Mouse (Mus musculus) gastrocnemius, postnatal 36 days (tissue): ENCODE measurements around the gene Gm49486. TPM values are rescaled to one million over a fixed set of nuclear protein-coding genes. Genes with fewer than 3 reads are reported as not detected.

Experiments
- DNase-seq, 2 experiments: peaks; one replicate each; pipeline ENCODE4 v3.0.0; 2022
- intact Hi-C: fragments of 180-260 bp; cut with DNase I; formaldehyde crosslinking; loops from one replicate; pipeline ENCODE4 v1.15.1; 2025
- total RNA-seq, 2 experiments: library from RNA; stranded (reverse); gene quantifications; 2 replicates each; pipeline ENCODE4 v1.2.3; 2021

The Gm49486 gene
- total RNA-seq, 2 experiments from 2014 or later = 0.46 TPM; not detected in 1

- intact Hi-C loops = no loop called here
These were observed 34.5 kb downstream of the Gm49486 start for GRCm38 (mm10) chr15:79263726-79264125.

GRCm38 (mm10) chr15:79265384-79265783 is 36.2 kb downstream of the Gm49486 start:
- no peak for DNase-seq
- intact Hi-C loops = no loop called here

More at GRCm38 (mm10) chr15:79263726-79264125, 34.5 kb downstream of the Gm49486 start:
- no peak for DNase-seq

GRCm38 (mm10) chr15:79268521-79268920 is 39.3 kb downstream of the Gm49486 start:
- intact Hi-C loops = no loop called here
- no peak for DNase-seq

GRCm38 (mm10) chr15:79270317-79271123 is 41.3 kb downstream of the Gm49486 start:
- peak; percentile 54 to 65 for DNase-seq
- intact Hi-C loops = no loop called here

- DNase-seq = no peak
- intact Hi-C loops = no loop called here
These were observed 42.0 kb downstream of the Gm49486 start for GRCm38 (mm10) chr15:79271124-79271746.

DNA sequence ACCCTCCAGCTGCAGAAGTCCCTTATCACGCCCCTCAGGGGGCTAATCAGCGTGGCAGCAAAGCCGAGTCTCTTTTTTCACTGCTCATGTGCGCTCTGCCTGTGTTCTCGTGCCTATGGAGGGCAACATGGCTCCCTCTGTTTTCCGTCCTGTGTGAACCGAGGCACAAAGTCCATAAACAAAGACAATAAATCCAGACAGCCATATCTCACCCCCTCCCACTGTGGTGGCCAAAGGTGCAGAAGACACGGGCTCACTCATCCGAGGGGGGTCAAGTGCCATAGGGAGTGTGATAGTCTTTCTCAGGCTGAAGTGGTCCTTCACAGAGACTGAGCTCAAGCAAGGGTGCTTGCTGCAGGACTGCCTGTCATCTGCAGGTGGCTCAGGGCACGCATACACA is 43.8 kb downstream of the Gm49486 start:
- intact Hi-C loops = no loop called here
- DNase-seq = no peak

DNA sequence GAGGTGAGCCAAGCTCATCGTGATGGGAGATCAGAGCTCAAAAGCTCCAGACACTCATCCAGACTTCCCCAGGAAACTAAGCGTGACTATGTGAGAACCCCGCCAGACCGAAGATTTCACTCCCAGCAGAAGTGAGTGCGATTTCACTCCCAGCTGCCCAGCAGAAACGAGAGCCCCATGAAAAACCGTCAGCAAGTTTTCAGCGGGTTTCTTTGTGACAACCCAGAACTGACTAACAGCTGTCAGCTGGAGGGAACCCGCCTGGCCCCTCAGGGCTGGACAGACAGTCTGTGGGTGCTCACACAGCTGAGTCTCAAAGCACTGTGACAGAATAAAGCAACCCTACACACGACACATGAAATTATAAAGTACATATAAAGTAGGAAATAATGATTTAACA is 48.5 kb downstream of the Gm49486 start:
- no peak for DNase-seq
- intact Hi-C loops = no loop called here

DNA sequence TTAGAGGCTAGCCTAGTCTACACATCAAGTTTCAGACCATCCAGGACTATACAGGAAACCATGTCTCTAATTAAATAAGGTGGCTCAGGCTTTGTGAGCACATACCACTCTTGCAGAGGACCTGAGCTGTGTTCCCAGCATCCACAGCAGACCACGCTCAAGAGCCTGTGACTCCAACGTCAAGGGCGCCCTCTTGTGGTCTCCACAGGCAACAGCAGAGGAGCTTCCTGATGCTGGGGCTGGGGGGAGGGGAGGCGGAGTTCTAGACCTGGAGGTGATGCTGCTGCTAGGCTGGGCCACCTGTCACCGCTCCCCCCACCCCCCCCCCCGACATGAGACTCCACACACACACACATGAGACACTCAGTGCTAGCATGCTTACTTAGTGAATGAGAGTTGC is 51.0 kb downstream of the Gm49486 start:
- DNase-seq = no peak
- intact Hi-C loops = no loop called here

DNA sequence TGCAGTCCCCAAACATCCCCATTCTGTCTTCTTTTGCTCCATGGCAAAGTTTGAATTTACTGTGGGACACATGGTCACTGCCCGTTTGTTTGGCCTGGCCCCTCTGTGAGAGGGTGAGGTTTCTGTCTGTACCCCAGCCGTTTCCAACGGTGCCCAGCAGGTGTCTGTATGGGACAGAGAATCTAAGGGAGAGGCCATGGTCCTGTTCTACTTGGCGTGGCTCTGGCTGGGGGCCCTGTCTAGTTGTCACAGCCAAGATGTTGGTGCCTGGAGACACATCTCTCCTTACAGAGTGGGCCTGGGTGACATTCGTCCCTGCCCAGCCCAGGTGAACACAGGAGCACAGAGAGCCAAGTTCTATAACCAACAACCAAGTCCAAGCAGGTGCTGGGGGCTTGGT is 51.7 kb downstream of the Gm49486 start:
- peak in 1 of 2 experiments; percentile 29 for DNase-seq
- intact Hi-C loops = no loop called here

- intact Hi-C loops = no loop called here
- no peak for DNase-seq
These were observed 52.2 kb downstream of the Gm49486 start for GRCm38 (mm10) chr15:79281389-79281788.

DNA sequence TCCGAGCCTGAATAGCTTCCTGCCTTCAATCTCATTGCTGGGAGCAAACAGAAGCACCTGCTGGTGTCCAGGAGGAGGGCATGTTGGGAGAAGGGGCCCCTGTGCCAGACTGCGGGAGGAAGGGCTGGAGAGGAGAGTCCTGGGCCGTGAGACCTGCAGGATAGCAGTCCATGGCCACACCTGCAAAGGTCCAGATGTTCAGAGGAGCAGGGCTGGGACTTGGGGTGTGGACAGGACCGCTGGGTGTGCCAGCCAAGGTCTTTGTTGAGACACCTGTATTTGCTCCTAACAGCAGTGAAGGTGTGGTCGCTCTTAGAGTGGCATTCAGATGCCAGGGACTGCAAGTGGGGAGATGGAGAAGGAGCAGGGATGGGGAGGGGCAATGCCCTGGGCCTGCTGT is 53.2 kb downstream of the Gm49486 start:
- no peak for DNase-seq
- intact Hi-C loops = no loop called here

GRCm38 (mm10) chr15:79283371-79283770 is 54.2 kb downstream of the Gm49486 start:
- no peak for DNase-seq
- intact Hi-C loops = no loop called here

- no peak for DNase-seq
- intact Hi-C loops = no loop called here
These were observed 56.2 kb downstream of the Gm49486 start, which contains the start of gene Baiap2l2 for GRCm38 (mm10) chr15:79285399-79285798. Baiap2l2 (minus strand) TSS chr15:79285537.

DNA sequence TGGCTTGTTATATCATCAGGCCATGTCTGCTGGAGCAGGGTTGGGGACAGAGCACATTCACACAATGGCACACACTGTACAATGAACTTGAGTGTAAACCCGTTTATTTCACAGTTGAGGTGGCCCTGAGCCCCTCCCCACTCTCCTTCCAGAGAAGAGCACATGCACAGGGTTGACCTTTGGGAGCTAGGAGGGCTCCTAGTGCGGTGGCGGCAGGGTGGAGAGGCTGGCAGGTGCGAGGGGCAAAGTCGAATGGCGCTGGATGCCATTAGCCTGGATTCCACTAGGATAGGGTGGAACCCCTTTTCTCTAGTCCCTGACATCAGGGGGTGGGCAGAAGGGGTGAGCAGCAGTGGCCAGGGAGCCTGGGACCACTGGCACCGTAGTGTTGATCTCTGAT is 57.0 kb downstream of the Gm49486 start:
- intact Hi-C loops = no loop called here
- DNase-seq = no peak

DNA sequence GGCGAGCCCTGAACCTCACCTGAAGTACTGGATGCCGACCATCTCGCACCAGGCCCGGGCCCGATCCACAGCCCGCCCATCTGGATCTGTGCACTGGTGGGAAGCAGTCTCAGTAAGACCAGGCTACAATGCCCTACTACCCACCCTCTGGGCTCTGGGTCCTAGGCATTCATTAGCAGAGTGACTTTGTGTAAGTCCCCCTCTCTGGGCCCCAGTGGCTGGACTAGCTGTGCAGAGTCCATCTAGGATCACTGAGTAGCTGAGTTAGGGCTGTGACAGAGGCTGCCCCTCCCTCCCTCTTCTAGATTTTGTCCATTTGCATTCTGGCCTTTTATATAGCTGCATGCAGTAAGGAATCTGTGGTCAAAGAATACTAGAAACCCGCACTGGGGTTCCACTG is 57.9 kb downstream of the Gm49486 start:
- intact Hi-C loops = no loop called here
- DNase-seq = no peak

- intact Hi-C loops = no loop called here
These were observed 59.2 kb downstream of the Gm49486 start for GRCm38 (mm10) chr15:79288387-79288786.

GRCm38 (mm10) chr15:79289441-79289840 is 60.2 kb downstream of the Gm49486 start:
- intact Hi-C loops = no loop called here
- no peak for DNase-seq

More at GRCm38 (mm10) chr15:79288387-79288786, 59.2 kb downstream of the Gm49486 start:
- DNase-seq = no peak

GRCm38 (mm10) chr15:79290340-79290739 is 61.1 kb downstream of the Gm49486 start:
- no peak for DNase-seq
- intact Hi-C loops = no loop called here

DNA sequence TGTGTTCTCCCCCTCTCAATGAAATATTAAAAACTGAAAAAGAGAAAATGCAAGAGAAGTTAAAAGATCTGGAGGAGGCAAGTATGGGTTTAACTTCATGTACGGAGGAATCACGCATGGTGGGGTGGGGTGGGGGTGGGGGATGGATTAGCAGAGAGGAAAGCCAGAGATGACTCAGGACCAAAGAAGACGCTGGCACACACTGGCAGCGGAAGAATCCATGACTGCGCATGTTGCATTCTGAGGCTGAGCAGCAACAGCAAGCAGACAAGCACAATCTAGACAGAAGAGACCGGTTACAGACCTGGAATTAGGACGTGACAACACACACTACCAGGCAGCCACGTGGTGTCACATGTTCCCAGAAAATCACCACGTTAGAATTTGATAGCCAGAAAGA is 63.6 kb downstream of the Gm49486 start:
- intact Hi-C loops = no loop called here
- no peak for DNase-seq

- intact Hi-C loops = no loop called here
- no peak for DNase-seq
These were observed 69.4 kb downstream of the Gm49486 start for GRCm38 (mm10) chr15:79298553-79298952.

GRCm38 (mm10) chr15:79299563-79300155 is 70.5 kb downstream of the Gm49486 start:
- no peak for DNase-seq
- intact Hi-C loops = no loop called here

- intact Hi-C loops = no loop called here
- DNase-seq = no peak
These were observed 74.5 kb downstream of the Gm49486 start for GRCm38 (mm10) chr15:79303725-79304124.
